Mouse (Mus musculus) adrenal gland, adult 2 months (tissue): ENCODE measurements at regions not wholly inside any gene's neighbourhood (a gene's known extent, or its start where the extent isn't known, plus 50 kb on each side); places are given as distances from the start of the nearest gene placed in this dataset.

Experiments used
- DNase-seq: peaks from one replicate; pipeline ENCODE4 v3.0.0; 2021

- DNase-seq = no peak
Measured at GRCm38 (mm10) chr15:51403581-51403980, 2481.1 kb upstream of the Gm7489 start.

GRCm38 (mm10) chr15:51409791-51410308, 2474.9 kb upstream of the Gm7489 start:
- no peak for DNase-seq

GRCm38 (mm10) chr15:51411966-51412365, 2472.7 kb upstream of the Gm7489 start:
- DNase-seq = no peak

GRCm38 (mm10) chr15:51442606-51443005, 2442.1 kb upstream of the Gm7489 start:
- no peak for DNase-seq

- no peak for DNase-seq
Measured at GRCm38 (mm10) chr15:51469895-51470294, 2414.8 kb upstream of the Gm7489 start.

- no peak for DNase-seq
Measured at GRCm38 (mm10) chr15:51471143-51471542, 2413.6 kb upstream of the Gm7489 start.

GRCm38 (mm10) chr15:51472049-51472448, 2412.7 kb upstream of the Gm7489 start:
- peak; percentile 11 for DNase-seq

GRCm38 (mm10) chr15:51481856-51482255, 2402.8 kb upstream of the Gm7489 start:
- no peak for DNase-seq

- DNase-seq = no peak
Measured at GRCm38 (mm10) chr15:51484207-51484606, 2400.5 kb upstream of the Gm7489 start.

GRCm38 (mm10) chr15:51485554-51485953, 2399.2 kb upstream of the Gm7489 start:
- no peak for DNase-seq

- no peak for DNase-seq
Measured at GRCm38 (mm10) chr15:51502058-51502741, 2382.5 kb upstream of the Gm7489 start.

- no peak for DNase-seq
Measured at GRCm38 (mm10) chr15:51502742-51503270, 2381.9 kb upstream of the Gm7489 start.

GRCm38 (mm10) chr15:51503341-51503740, 2381.4 kb upstream of the Gm7489 start:
- no peak for DNase-seq

GRCm38 (mm10) chr15:51504016-51504760, 2380.5 kb upstream of the Gm7489 start:
- no peak for DNase-seq

GRCm38 (mm10) chr15:51504789-51505188, 2379.9 kb upstream of the Gm7489 start:
- DNase-seq = no peak

GRCm38 (mm10) chr15:51507126-51507525, 2377.6 kb upstream of the Gm7489 start:
- DNase-seq = no peak

GRCm38 (mm10) chr15:51511319-51511718, 2373.4 kb upstream of the Gm7489 start:
- no peak for DNase-seq

- DNase-seq = peak; percentile 5
Measured at GRCm38 (mm10) chr15:51536317-51536716, 2348.4 kb upstream of the Gm7489 start.

- DNase-seq = peak; percentile 9
Measured at GRCm38 (mm10) chr15:51551216-51551775, 2333.4 kb upstream of the Gm7489 start.

GRCm38 (mm10) chr15:51558215-51558614, 2326.5 kb upstream of the Gm7489 start:
- DNase-seq = no peak

- no peak for DNase-seq
Measured at GRCm38 (mm10) chr15:51565543-51565942, 2319.2 kb upstream of the Gm7489 start.

GRCm38 (mm10) chr15:51570631-51571030, 2314.1 kb upstream of the Gm7489 start:
- DNase-seq = no peak
